Mouse (Mus musculus): ENCODE measurements around the gene Afg1l.

GRCm38 (mm10) chr10:42265021-42265689 is 213.2 kb downstream of the Afg1l start:
- no peak for TF ChIP-seq CTCF (IDR thresholded peaks at IDR 0.05; ENCODE audit: control insufficient read depth, insufficient read depth, insufficient replicate concordance, low read depth, low read length)
- no peak for TF ChIP-seq POLR2A (IDR thresholded peaks at IDR 0.05; ENCODE audit: control insufficient read depth, low read depth, low read length)

Data from testis, adult 2 months (tissue).